Mouse (Mus musculus) layer of hippocampus, adult 9-10 months (tissue): ENCODE data around the gene Rapgef4.

Experiments
- DNase-seq: peaks from one replicate; pipeline ENCODE4 v3.0.0; 2022; ENCODE audit warnings: low spot score

Rapgef4 gene

GRCm38 (mm10) chr2:71980771-71981342 is at the start of gene Rapgef4:
Gene Rapgef4, plus strand, starts transcription at chr2:71981240.
- no peak for DNase-seq

DNA sequence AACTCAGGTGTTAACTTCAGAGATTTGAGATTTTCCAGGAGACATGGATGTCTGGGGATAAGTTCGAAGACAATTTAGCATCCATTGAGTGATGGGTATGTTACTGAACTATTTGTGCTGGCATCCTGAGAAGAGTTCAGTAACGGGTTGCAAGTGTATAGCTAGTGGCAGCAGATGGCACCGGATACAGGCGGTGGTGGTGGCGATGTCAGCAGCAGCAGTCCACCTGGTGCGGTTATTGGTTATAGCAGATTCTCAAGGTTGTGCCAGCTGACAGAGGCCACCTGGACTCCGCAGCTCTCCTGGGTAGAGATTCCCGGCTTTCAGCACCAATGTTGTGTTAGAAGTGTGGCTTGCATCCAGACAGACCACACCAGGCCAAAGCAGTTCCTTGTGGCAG is 47.0 kb upstream of the Rapgef4 start:
- no peak for DNase-seq

- no peak for DNase-seq
Observed at GRCm38 (mm10) chr2:71936711-71937110, 44.3 kb upstream of the Rapgef4 start.

GRCm38 (mm10) chr2:71937649-71938308 is 43.3 kb upstream of the Rapgef4 start:
- DNase-seq: no peak

DNA sequence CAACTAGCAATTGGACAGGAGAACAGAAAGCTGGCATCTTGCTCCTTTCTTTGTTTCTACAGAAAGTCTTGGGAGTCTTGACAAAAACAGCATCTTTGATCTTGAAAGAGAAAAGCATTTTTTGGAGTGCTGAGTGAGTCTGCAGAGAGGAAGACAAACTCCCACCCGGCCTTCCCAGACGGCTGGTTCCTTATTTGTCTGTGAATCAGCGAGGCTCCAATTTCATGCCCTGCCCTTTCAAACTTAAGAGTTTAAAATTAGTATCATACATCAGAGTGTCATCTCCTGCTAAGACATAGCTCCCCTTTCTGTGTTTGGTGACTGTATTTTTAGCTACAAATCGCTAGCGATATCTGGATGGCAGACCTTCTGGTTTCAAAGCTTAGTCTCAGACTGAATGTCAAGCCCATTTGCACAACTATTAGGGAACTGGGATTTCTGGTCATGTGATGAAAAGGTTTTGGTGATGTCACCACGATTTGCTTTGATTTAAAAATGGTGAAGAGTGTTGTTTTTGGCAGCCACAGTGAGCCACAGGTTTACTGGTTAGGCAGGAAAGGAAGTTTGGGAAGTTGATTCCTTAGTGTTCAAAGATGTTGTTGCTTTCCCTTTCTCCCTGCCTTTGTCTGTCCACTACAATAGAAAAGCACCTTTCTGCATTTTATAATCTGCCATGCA is 42.2 kb upstream of the Rapgef4 start:
- no peak for DNase-seq

DNA sequence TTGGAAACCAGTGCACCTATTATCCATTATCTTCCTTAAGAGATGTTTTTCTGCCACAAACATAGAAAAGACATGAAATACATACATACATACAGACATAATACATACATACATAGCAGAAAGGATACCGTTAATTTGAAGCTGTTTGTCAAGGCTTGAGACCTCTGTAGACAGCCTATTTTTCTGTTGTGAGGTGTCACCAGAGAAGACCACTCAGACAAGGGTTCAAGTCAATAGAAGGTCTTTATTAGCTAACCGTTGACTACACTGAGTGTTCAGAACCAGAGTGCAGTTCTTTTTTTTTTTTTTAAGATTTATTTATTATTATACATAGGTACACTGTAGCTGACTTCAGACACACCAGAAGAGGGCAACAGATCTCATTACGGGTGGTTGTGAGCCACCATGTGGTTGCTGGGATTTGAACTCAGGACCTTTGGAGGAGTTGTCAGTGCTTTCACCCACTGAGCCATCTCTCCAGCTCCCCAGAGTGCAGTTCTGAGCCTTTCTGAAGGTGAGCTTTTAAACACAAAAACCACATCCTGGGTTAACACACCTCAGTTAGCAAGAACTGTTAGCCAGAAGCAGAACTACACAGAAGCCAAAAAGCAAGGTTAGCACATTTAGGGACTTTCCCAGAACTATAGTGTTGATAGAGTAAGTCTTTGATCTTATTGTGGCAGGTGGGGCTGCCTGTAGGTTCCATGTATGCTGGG is 39.9 kb upstream of the Rapgef4 start:
- DNase-seq: no peak

- no peak for DNase-seq
Observed at GRCm38 (mm10) chr2:71941721-71942087, 39.3 kb upstream of the Rapgef4 start.

DNA sequence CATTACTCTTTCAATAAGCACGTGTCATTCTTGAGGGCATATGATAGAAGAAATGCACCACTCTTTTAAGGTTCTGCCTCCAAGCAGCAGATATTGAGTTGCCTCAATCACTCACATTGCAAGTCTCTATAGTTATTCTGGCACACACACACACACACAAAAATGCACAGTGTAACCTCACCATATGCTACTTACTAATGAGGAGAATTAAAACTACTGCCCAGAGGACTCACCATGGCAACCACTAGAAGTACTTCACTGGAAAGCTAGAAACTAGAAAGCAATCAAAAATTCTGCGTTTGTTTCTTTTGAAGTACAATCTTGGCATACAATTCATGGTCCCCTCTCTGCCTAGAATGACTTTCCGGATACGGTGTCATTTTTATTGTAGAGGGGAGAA is 29.8 kb upstream of the Rapgef4 start:
- no peak for DNase-seq

DNA sequence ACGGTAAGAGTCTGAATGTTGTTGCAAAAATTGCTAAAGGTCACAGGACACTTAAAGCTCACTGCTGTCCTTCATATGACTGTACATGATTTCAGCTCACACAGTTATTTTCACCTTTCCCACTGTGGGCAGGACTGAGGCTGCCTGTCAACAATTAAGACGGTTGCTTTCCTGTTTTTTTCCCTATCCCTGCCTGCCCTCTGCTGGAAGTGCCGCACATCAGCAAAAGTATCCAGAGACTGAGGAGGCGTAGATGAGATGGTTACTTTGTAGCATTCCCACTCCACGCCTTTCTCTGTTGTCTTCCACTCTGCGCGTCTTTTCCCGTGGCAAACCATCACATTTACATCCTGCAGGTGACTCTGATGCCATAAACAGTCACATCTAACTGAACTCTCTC is 25.4 kb upstream of the Rapgef4 start:
- DNase-seq: no peak

GRCm38 (mm10) chr2:71956463-71956862 is 24.6 kb upstream of the Rapgef4 start:
- no peak for DNase-seq

DNA sequence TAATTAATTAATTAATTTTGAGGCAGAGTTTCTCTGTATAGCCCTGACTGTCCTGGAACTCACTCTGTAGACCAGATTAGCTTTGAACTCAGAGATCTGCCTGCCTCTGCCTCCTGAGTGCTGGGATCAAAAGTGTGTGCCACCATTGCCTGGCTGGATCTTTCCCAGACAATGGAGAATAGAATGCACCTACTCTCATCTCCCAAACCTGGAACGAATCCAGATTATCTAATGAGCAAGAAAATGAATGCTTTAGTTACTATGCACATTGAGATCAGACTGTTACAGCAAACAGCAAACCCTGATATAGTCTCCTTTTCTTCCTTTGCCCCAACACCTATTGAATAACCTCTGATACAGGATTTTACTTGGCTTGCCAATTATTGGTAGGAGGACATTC is 23.1 kb upstream of the Rapgef4 start:
- no peak for DNase-seq

- no peak for DNase-seq
Observed at GRCm38 (mm10) chr2:71958393-71958792, 22.6 kb upstream of the Rapgef4 start.

DNA sequence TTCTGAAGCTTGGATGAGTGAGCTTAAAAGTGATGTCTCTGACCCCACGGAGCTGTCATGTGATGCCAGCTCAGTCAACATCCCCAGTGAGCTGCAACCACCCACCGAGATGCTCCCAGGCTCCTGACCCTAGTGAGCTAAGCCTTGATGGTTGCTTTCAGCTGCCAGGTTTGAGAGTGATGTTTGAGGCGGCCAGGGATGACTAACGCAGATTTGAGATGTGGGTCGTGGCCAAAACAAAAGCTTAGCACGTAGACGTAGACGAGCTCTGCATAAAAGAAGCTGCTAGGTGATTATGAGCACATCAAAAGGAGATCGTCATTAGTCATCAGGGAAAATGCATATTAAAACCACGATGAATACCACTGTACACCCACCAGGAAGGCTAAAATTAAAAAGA is 16.8 kb upstream of the Rapgef4 start:
- no peak for DNase-seq

GRCm38 (mm10) chr2:71965476-71965875 is 15.6 kb upstream of the Rapgef4 start:
- no peak for DNase-seq

DNA sequence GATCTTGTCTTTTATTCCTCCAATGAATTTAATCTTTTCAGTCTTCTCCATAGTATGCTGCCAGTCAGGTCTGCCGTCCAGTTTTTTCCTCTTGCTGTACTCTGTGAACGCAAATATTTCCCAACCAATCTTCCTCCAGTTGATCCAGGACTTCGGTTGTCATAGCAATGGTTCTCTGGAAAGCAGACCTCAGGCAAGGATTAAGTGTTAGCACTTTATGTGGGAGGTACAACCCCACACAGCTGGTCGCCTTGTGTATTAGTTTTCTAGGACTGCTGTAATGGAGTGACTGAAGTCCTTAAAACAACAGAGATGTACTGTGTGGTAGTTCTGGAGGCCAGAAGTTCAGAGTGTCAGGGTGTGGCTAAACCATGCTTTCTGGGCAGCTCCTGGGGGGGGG is 14.3 kb upstream of the Rapgef4 start:
- no peak for DNase-seq

- no peak for DNase-seq
Observed at GRCm38 (mm10) chr2:71967855-71968254, 13.2 kb upstream of the Rapgef4 start.

DNA sequence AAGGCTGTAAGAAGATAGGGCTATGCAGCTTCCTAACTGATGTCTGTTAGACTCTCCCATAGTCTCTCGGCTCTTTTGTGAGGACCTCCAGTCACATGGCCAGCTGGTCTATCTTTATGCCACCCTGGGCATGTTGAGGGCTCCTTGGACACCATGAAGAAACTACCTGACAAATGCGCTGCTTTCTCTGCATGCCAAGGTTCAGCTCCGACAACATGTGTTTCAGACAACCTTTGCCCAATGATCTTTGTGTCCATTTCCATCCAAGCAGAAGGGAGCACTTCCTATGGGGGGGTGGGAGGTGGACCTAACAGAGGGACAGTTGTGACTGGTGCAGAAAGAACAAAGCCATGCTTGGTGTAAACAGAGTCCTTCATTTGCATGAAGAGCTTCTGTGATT is 7.4 kb upstream of the Rapgef4 start:
- no peak for DNase-seq

DNA sequence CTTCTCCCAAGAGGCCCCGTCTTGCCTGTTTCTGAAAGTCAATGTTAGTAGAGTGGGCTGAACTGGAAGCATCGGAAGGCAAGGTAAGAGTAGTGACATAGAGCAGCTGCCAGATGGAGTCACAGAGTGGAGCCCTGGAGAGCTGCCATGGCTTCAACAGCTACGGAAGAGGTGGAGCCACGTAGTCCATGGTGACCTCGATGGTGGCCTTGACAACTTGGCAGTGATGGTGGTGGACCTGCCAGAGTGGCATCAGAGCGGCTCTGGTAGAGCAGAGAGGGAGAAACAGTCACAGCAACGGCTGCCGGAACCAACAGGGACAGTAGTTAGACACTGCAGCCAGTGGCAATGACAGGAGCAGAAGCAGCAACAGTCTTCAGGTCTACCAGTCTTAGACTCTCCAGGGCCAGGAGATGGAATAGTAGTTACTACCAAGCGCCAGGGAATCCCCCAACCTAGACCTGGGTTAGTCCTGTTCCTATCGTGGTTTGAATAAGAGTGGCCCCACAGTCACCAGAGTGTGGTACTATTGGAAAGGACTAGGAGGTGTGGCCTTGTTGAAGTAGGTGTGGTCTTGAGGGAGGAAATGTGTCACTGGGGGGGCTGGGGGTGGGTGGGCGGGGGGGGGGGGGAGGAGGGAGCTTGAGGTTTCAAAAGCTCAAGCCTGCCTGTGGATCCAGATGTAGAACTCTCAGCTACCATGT is 6.7 kb upstream of the Rapgef4 start:
- no peak for DNase-seq

DNA sequence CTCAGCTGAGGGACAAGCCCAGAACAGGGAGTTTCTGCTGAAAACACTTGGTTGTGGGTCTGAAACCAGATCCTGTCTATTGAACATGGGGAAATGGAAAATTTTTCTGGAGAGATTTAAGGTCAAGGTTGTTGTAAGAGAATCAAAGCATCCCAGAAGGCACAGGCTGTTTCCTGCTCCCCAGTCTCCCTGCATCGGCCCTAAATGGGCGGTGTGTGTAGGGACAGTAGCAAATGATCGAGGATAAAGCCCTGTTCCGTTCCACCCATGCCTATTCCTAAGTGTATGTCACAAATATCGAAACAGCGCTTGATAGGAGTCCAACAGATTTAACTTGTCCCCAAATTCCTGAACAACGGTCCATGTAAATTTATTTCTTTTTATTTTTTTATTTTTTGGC is 1.1 kb upstream of the Rapgef4 start:
- DNase-seq: no peak

GRCm38 (mm10) chr2:71981343-71981851 is 357 bp downstream of the Rapgef4 start:
- DNase-seq: no peak

- no peak for DNase-seq
Observed at GRCm38 (mm10) chr2:71981896-71982295, 856 bp downstream of the Rapgef4 start.
